24 mouse cellular contexts compared by ENCODE assay signal in the genomic region with DNA sequence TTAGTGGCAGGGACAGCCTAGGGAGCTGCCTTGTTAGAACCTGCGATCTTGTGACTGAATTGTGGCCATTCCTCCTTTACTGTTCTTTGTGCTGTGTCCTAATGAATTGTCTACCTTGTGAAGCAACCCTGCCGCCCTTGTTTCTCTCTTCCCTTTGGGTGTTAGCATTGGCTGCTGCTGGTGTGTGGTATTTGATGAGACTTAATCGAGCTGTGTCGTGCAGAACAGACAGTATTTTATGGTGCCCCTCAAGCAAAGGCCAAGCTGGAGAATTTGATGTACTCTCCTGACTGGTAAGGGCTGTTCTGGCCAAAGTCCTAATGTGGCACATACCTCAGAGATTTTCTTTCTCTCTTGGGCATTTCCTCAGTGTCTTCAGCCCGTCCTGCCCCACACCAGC.
"Had no signal": no experiment of that assay in that cellular context is flagged by ENCODE, and none has a peak within 500 bp of the region (broad histone marks: within the 10 kb centered on the region; RNA-seq: fewer than 3 reads in every experiment).

No protein-coding gene starts in this region.

- DNase-seq: gastrocnemius, postnatal 10 days; gastrocnemius, postnatal 25 days; heart, adult 2 months; heart, postnatal 14 days; heart, postnatal 36 days; kidney, adult 18-20 months; kidney, adult 8-10 months; kidney, postnatal 10 days; liver; liver, embryonic 13.5 days had no signal

- H3K9ac ChIP-seq: heart, embryonic 13.5 days; heart, embryonic 15.5 days; hindbrain, embryonic 12.5 days; hindbrain, embryonic 14.5 days; intestine, embryonic 15.5 days; limb, embryonic 12.5 days; liver, embryonic 13.5 days had no signal

- H3K9me3 ChIP-seq: heart, embryonic 15.5 days; hindbrain, embryonic 12.5 days; intestine, embryonic 15.5 days; limb, embryonic 10.5 days; liver, embryonic 13.5 days had no signal

- H3K4me3 ChIP-seq: heart, adult 2 months; heart, embryonic 13.5 days; heart, embryonic 15.5 days; hindbrain, embryonic 12.5 days; intestine, embryonic 15.5 days; layer of hippocampus, adult 2 months; left cerebral cortex, adult 2 months; limb, embryonic 10.5 days; limb, embryonic 12.5 days; liver, embryonic 13.5 days had no signal

- H3K4me2 ChIP-seq: heart, embryonic 11.5 days; heart, embryonic 13.5 days; heart, embryonic 15.5 days; hindbrain, embryonic 12.5 days; hindbrain, embryonic 14.5 days; intestine, embryonic 15.5 days; limb, embryonic 12.5 days; liver, embryonic 11.5 days; liver, embryonic 13.5 days had no signal

- H3K27me3 ChIP-seq: heart, embryonic 13.5 days; heart, embryonic 15.5 days; hindbrain, embryonic 12.5 days; intestine, embryonic 15.5 days; limb, embryonic 12.5 days; liver, embryonic 13.5 days had no signal

- ATAC-seq: hindbrain, embryonic 16.5 days; inflammation-experienced regulatory T-cells, adult 6 months; intestine, embryonic 15.5 days; intestine, postnatal 0 days had no signal

- H3K36me3 ChIP-seq: heart, embryonic 15.5 days; hindbrain, embryonic 12.5 days; intestine, embryonic 15.5 days; limb, embryonic 10.5 days; limb, embryonic 12.5 days had no signal

- H3K4me1 ChIP-seq: heart, embryonic 13.5 days; heart, embryonic 15.5 days; intestine, embryonic 15.5 days had no signal

- H3K27ac ChIP-seq: heart, adult 2 months; heart, embryonic 13.5 days; heart, embryonic 15.5 days; hindbrain, embryonic 12.5 days; hindbrain, embryonic 14.5 days; intestine, embryonic 15.5 days; limb, embryonic 10.5 days; limb, embryonic 12.5 days; liver, embryonic 13.5 days had no signal
